27 mouse cellular contexts compared by ENCODE assay signal in the genomic region with DNA sequence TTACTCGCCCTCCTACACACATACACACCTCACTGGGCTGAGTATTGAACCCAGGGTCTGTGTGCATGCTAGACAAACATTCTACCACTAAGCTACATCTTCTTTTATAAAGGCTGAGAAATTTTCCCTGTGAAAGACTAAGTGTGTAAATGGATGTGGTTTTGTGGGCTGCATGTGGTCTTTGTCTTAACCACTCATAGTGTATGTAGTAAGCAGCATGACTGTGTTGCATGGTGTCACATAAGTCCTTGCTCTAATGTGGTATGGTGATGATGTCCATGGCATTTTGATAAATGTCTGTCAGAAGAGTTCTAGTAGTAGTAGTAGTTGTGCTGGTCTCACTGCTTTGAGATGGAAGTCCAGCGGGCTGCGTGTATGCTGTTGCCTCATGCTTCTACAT. TPM values are rescaled to one million over a fixed set of nuclear protein-coding genes. Genes with fewer than 3 reads are reported as not detected.
A peak's percentile ranks its signal among the peaks of the same experiment; 100 is the strongest.
DNase-seq lines count a peak whose midpoint lies in the region; ATAC-seq and TF ChIP-seq lines count a peak whose summit lies in the region.
"Had no signal": no experiment of that assay in that cellular context is flagged by ENCODE, and none has a peak within 500 bp of the region (broad histone marks: within the 10 kb centered on the region; RNA-seq: fewer than 3 reads in every experiment).

No protein-coding gene starts in this region.

- no peak overlapping the region for H3K27ac ChIP-seq in testis, adult 2 months (ENCODE audit: control insufficient read depth, insufficient read depth, low read depth, low read length)
- H3K27ac ChIP-seq: embryonic facial prominence, embryonic 13.5 days; embryonic facial prominence, embryonic 15.5 days; forebrain, embryonic 10.5 days; forebrain, embryonic 12.5 days had no signal

- no peaks in the 10 kb centered on the region for H3K4me1 ChIP-seq in testis, adult 2 months (ENCODE audit: control insufficient read depth, insufficient read depth, low read length)
- H3K4me1 ChIP-seq: embryonic facial prominence, embryonic 15.5 days; forebrain, embryonic 12.5 days had no signal

- H3K36me3 ChIP-seq in testis, adult 2 months (ENCODE audit: control insufficient read depth, insufficient read depth, low read length): peaks cover 7% of the 10 kb centered on the region

- intact Hi-C loops in heart, postnatal 10 days (cut with DNase I): no loop called here

- peak; percentile 18 for DNase-seq in heart, adult 11 months
- DNase-seq in heart, postnatal 10 days: no peak
- DNase-seq in testis, postnatal 10 days (ENCODE audit: low spot score): no peak
- no peak for DNase-seq in kidney, adult 8-10 months
- no peak for DNase-seq in gastrocnemius, postnatal 10 days
- DNase-seq: adrenal gland, adult 2 months; adrenal gland, postnatal 10 days; adrenal gland, postnatal 25 days; cerebellum, adult 11 months; cerebellum, adult 18-20 months; cerebellum, adult 8-10 months; cerebellum, adult 9-11 months; cerebellum, postnatal 14 days; cerebellum, postnatal 36 days had no signal

- H3K27me3 ChIP-seq in testis, adult 2 months (ENCODE audit: control insufficient read depth, insufficient read depth, low read length): no peaks in the 10 kb centered on the region
- H3K27me3 ChIP-seq: embryonic facial prominence, embryonic 13.5 days; embryonic facial prominence, embryonic 15.5 days; forebrain, embryonic 12.5 days had no signal

- peak; percentile 58 for ATAC-seq in granulocyte monocyte progenitor cell, adult 5-6 weeks (replicated peaks; ENCODE audit: poor library complexity, severe bottlenecking)
- peak; percentile 61 for ATAC-seq in megakaryocyte progenitor cell, adult 5-6 weeks (replicated peaks; ENCODE audit: poor library complexity)
- ATAC-seq: forebrain, embryonic 14.5 days; forebrain, embryonic 16.5 days had no signal

- no peak for TF ChIP-seq CTCF in testis, adult 2 months (IDR thresholded peaks at IDR 0.05; ENCODE audit: control insufficient read depth, insufficient read depth, insufficient replicate concordance, low read depth, low read length)

- no peak for TF ChIP-seq POLR2A in testis, adult 2 months (IDR thresholded peaks at IDR 0.05; ENCODE audit: control insufficient read depth, low read depth, low read length)

- peak overlapping the region; percentile 61; the same call in 1 of the 2 replicates for H3K4me3 ChIP-seq in testis, adult 2 months (ENCODE audit: control insufficient read depth, low read depth, low read length)
- H3K4me3 ChIP-seq: embryonic facial prominence, embryonic 13.5 days; embryonic facial prominence, embryonic 15.5 days; erythroblast, embryonic 14.5 days; forebrain, embryonic 10.5 days; forebrain, embryonic 12.5 days had no signal

RNA-seq across cellular contexts. Expression of gene Oca2, which starts 36.7 kb away (rescaled TPM):
- under 1 TPM in 1 of 2 experiments, not detected in 1; 0.25 TPM for total RNA-seq in heart, postnatal 10 days (2021)
- 1.9 and 2.8 TPM in 2 replicates for polyA plus RNA-seq in testis, adult 2 months (2012; rRNA removed)
- not detected in 2 replicates for total RNA-seq in granulocyte monocyte progenitor cell, adult 5-6 weeks (2014; fragmentation: Nextera tagmentation)
- not detected in 2 replicates for total RNA-seq in granulocyte monocyte progenitor cell, adult 5-6 weeks (2017)
- not detected in 2 replicates for total RNA-seq in megakaryocyte progenitor cell, adult 5-6 weeks (2015)
- total RNA-seq in megakaryocyte progenitor cell, adult 5-6 weeks (2017): not detected in 2 replicates
- total RNA-seq in gastrocnemius, postnatal 10 days (2021): not detected
- total RNA-seq: ES-E14, MEL had no signal
- polyA plus RNA-seq: C2C12; embryonic facial prominence, embryonic 13.5 days; erythroblast, embryonic 14.5 days had no signal
